Mouse (Mus musculus): ENCODE measurements around the gene D130043K22Rik. TPM values are rescaled to one million over a fixed set of nuclear protein-coding genes. Genes with fewer than 3 reads are reported as not detected.

D130043K22Rik gene
- total RNA-seq, 2 experiments from 2014 or later: not detected

DNA sequence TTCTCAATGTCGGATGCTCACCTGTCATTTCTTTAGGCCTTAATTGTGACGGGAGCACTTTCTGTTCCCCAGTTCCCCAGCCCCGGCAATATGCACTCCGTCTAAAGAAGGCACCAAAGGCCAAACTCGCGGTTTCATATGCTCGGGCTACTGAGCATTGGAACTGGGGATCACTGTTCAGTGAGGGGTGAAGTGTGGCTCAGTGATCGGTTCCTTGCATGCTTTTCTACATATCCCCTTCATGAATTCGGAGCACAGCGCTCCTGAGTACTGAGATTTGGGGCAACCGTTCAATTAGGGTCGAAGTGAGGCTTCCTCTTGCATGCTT, 92.9 kb downstream of the D130043K22Rik start:
- intact Hi-C loops (cut with DNase I): loop anchor here (10.0 kb wide), 1 partner anchor 177 kb away; no protein-coding TSS in a partner anchor
- no peak for DNase-seq (ENCODE audit: low spot score)

DNA sequence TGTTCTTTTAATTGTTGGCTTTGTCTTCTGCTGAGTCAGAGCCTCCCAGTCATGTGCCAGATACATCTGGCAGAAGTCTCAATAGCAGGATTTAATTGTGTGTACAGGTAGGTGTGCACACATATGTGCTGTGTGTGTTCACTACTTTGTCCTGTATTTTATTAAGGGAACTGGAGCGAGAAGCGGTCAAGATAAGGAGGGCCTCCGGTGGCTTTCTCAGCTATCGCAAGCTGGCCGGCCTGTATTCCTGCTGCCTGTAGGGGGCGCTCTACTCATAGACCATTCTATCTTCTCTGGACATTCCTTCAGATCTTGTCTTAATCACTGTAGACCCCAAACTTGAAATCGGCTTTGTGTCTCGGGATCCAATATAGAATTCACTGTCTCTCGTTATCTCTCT, 93.7 kb downstream of the D130043K22Rik start:
- intact Hi-C loops (cut with DNase I): loop anchor here (10.0 kb wide), 1 partner anchor 176 kb away; no protein-coding TSS in a partner anchor
- no peak for DNase-seq (ENCODE audit: low spot score)

DNA sequence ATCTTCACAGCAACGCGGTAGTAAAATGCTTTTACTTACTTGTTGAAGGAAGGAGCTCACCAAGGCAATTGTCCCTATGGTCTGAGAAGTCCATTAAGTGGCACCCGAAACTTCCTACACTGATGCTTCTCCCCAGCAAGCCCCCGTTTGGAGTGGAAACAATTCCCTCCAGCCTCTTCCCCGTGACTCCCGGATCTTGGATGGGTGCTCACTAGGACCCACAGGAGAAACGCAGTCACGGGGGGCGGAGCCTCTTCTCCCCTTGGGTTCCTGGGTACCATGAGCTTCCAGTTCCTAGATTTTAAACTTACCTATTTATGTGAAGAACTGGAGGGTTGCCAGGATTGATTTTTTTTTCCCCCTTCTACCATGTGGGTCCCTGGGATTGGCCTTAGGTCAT, 94.5 kb downstream of the D130043K22Rik start:
- intact Hi-C loops (cut with DNase I): loop anchor here (10.0 kb wide), 1 partner anchor 175 kb away; no protein-coding TSS in a partner anchor

DNA sequence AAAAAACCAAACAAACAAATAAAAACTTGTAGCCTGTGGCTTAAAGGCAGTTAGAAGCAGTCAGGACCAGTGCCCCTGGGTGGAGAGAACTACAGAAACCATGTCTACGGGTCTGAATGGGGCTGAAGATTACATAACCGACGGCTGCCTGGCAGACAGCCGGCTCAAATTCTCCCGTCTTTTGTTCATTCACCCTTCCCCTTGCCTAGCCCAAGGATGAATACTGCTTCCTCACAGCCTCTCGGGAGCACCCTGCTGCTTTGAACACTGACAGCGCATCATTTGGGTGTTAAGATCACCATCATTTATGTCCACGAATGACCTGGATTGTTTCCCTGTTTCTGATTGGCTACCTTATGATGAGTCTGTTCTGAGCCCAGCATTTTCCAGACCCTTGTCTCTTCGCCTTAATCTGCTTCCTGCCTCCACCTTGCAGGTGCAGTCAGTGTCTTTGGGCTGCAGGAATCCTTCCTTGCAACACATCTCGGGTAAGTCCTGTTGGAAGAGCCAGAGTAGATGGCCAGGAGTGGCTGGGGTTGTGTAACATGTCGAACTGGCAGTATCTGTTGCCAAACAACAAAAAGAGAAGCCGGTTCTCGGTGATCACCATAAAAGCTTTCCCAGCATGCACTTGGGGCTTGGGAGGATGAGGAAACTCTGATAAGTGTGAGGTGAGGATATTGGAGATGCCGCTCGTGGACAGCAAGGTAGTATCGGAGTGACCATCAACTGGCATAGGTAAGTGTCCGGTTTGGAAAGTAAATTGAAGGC, 97.8 kb downstream of the D130043K22Rik start, which contains the start of gene Gpld1:
TSS of gene Gpld1 (plus strand) at position 641 of the 771 bp plus-strand sequence.
- intact Hi-C loops (cut with DNase I): no loop called here
- DNase-seq (ENCODE audit: low spot score): no peak

More for the DNA sequence above, 94.5 kb downstream of the D130043K22Rik start:
- no peak for DNase-seq (ENCODE audit: low spot score)

DNA sequence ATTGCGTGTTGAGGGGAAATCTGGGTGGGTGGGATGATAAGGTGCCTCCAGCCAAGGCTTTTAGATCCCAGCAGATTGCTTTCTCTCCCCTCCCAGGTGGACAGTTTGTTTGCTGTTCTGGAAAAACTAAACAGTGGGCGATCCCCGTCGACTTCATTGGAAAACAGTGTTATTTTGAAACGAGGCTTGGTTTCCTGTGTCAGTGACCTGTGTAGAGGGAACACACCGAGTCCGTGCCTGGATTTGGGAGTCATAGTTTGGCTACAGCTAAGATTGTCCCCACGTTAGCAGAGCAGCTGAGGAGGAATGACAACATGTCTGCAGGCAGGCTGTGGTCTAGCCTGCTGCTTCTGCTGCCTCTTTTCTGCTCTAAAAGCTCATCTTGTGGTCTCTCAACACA, 98.4 kb downstream of the D130043K22Rik start:
- DNase-seq (ENCODE audit: low spot score): no peak
- intact Hi-C loops (cut with DNase I): no loop called here

DNA sequence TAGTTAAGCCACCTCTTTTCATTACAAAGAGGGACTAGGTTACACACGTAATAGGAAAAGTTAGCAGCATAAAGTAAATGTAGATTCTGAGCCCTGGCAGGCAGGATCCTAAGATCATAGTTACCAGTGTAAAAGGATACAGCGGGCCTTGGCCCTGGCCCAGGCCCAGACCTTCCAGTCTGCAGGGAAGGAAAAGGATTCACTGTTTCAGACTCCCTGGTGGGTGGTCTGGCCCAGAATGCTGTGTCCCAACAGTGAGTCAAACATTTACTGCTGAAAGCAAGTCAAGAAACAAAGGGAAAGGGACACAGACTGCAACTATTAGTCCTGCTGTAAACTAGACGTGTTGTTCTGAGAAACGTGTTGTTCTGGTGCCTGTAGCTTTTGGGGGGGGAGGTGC, 100.6 kb downstream of the D130043K22Rik start:
- intact Hi-C loops (cut with DNase I): no loop called here
- DNase-seq (ENCODE audit: low spot score): no peak

DNA sequence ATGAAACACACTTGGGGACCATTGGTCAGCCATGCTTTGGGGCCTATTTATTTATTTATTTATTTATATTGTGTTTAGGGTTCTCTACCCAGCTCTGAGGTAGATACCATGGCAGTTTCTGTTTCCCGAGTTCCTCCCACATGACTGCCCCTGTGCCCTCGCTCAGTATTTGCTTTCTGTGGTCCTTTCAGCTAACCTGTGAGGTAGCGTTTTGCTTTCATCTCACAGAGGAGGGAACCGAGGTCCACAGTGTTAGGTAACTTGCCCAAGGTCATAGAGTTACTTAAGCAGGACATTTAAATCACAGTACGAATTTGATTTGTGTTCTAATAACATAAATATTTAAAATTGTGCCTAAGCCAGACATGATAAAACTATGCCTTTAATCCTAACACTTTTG, 102.2 kb downstream of the D130043K22Rik start:
- DNase-seq (ENCODE audit: low spot score): no peak
- intact Hi-C loops (cut with DNase I): no loop called here

DNA sequence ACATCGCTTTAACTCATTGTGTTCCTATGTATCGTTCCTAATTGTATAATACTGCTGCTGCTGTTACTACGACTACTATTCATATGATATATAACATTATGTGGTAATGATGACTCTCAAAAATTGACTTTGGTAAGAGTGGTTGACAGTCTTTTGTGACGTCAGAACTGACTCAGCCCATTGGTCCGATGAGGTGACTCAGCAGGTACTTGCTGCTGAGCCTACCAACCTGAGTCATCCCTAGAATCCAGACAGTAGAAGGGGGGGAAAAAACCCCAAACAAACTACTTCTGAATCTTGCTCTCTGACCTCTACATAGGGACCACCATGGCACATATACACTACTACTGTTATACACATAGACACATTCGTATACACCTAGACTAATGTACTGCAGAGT, 103.9 kb downstream of the D130043K22Rik start:
- no peak for DNase-seq (ENCODE audit: low spot score)
- intact Hi-C loops (cut with DNase I): no loop called here

Other genes starting within 250 kb of the D130043K22Rik start
- gene Armh2, start 103.9 kb upstream of the D130043K22Rik start, total RNA-seq (2021): not detected
- gene Gmnn, start 83.2 kb upstream of the D130043K22Rik start, total RNA-seq (2021): 10 to 100 TPM; 38.7 to 42.9 TPM
- gene BC005537, start 43.5 kb upstream of the D130043K22Rik start, total RNA-seq (2021): 100 to 1,000 TPM; 120 to 132 TPM
- 100 to 1,000 TPM; 422 to 431 TPM for gene Acot13, start 13.6 kb upstream of the D130043K22Rik start, total RNA-seq (2021)
- 10 to 100 TPM; 12.9 to 15.5 TPM for gene Tdp2, start 13.5 kb upstream of the D130043K22Rik start, total RNA-seq (2021)
- 10 to 100 TPM; 24.4 to 25.6 TPM for gene Aldh5a1, start 92.5 kb downstream of the D130043K22Rik start, total RNA-seq (2021)
- gene Gpld1, start 98.0 kb downstream of the D130043K22Rik start, total RNA-seq (2021): 1 to 10 TPM; 1.4 to 1.8 TPM
- 10 to 100 TPM; 46.9 to 56.4 TPM for gene Mrs2, start 175.2 kb downstream of the D130043K22Rik start, total RNA-seq (2021)
- gene Dcdc2a, start 210.9 kb downstream of the D130043K22Rik start, total RNA-seq (2021): not detected